Mouse (Mus musculus) embryonic fibroblast, embryonic 13.5 days (primary cell): Measurements from ENCODE around the gene Mmaa. TPM values are rescaled to one million over a fixed set of nuclear protein-coding genes. Genes with fewer than 3 reads are reported as not detected.

Experiments used
- H3K27ac ChIP-seq: 2 replicates; pipeline ENCODE4 v1.5.1; 2012; ENCODE audit warnings: low read length, control low read depth, inconsistent platforms; ENCODE audit not compliant: insufficient read depth
- H3K4me1 ChIP-seq: 2 replicates; pipeline ENCODE4 v1.6.1; 2011; ENCODE audit warnings: low read length; ENCODE audit not compliant: control insufficient read depth, insufficient read depth
- H3K4me3 ChIP-seq: 2 replicates; pipeline ENCODE4 v1.5.1; 2011; ENCODE audit warnings: mild to moderate bottlenecking, control low read depth, low read length; ENCODE audit not compliant: insufficient read depth
- CTCF ChIP-seq: IDR thresholded peaks from 2 replicates; pipeline ENCODE4 v1.5.1; 2011; ENCODE audit warnings: mild to moderate bottlenecking, control low read depth, low read length, moderate library complexity, borderline replicate concordance; ENCODE audit not compliant: insufficient read depth
- POLR2A ChIP-seq: IDR thresholded peaks from 2 replicates; pipeline ENCODE4 v1.6.1; 2011; ENCODE audit warnings: low read depth, mild to moderate bottlenecking, control low read depth, low read length, moderate library complexity
- polyA plus RNA-seq: library from polyadenylated mRNA; stranded (reverse); fragments of >200 nt; gene quantifications from 2 replicates; pipeline ENCODE4 v1.2.4, GENCODE M21; 2011; ENCODE audit warnings: low read depth; ENCODE audit not compliant: missing spikeins, insufficient read length

Gene Mmaa
- polyA plus RNA-seq, 1 experiment, result 12.0 TPM

DNA sequence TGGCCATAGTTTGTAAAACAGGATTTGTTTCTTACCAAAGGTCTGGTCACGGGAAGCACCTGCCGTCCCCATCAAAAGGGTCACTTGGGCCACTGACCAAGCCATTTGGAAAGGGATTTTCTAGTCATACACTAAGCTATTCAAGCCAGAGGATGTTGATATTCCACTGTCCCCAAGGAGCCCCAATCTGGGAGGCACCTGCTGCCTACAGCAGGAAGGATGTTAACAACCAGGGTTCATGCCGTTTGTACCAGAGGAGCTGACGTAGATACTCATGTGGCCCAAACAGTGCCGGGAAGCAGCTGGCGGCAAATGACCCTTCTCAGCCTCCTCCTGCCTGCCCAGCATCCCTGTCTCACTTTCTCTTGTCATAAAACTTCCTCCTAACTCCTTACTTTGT, 30.8 kb upstream of the Mmaa start:
- no peak overlapping the region for H3K4me3 ChIP-seq
- no peak overlapping the region for H3K27ac ChIP-seq
- no peak for TF ChIP-seq POLR2A
- no peak for TF ChIP-seq CTCF
- H3K4me1 ChIP-seq, result no peaks in the 10 kb centered on the region; the same call in 1 of the 2 replicates

DNA sequence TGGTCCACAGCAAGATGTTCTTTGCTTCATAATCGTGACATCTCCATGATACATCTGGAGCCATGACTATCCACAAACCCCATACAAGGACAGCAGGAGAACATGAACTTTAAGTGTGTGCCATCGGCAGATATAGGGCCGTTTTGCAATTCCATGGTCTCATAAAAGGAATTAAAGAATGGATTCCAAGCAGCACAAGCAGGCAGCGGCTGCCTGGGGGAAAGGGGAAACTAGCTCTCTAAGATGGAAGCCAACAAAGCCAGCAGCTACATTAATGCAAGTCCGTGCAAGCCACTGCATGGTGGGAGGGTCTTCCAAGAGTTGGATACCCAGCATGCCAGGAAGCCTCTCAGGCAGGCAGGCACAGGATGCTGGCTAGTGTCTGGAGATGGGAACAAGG, 30.2 kb upstream of the Mmaa start:
- Histone ChIP-seq H3K4me3 (no peak overlapping the region), H3K4me1 (no peaks in the 10 kb centered on the region; the same call in 1 of the 2 replicates), H3K27ac (no peak overlapping the region)
- no peak for TF ChIP-seq CTCF
- no peak for TF ChIP-seq POLR2A

DNA sequence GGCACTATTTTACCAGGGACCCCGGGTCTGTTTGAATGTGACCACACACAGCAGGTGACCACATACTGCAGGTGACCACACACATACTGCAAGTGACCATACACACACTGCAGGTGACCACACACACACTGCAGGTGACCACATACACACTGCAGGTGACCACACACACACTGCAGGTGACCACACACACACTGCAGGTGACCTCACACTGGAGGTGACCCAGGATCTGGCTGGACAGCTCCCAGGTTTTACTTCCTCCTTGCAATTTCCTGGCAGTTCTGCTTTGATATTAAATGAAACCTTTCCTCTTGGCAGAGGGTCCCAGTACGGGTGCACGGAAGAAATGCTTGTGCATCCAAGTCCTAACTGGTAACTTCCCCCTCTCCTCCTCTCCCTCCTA, 29.3 kb upstream of the Mmaa start:
- TF ChIP-seq POLR2A (no peak), CTCF (no peak)
- H3K4me3 ChIP-seq, result no peak overlapping the region
- no peaks in the 10 kb centered on the region; the same call in 1 of the 2 replicates for H3K4me1 ChIP-seq
- H3K27ac ChIP-seq, result no peak overlapping the region

GRCm38 (mm10) chr8:79323121-79323520, 28.4 kb upstream of the Mmaa start:
- TF ChIP-seq POLR2A (no peak), CTCF (no peak)
- Histone ChIP-seq H3K4me3 (no peak overlapping the region), H3K27ac (no peak overlapping the region), H3K4me1 (no peaks in the 10 kb centered on the region; the same call in 1 of the 2 replicates)

GRCm38 (mm10) chr8:79310801-79311200, 16.1 kb upstream of the Mmaa start:
- TF ChIP-seq CTCF (no peak), POLR2A (no peak)
- Histone ChIP-seq H3K4me1 (no peaks in the 10 kb centered on the region), H3K4me3 (no peak overlapping the region), H3K27ac (no peak overlapping the region)

- Histone ChIP-seq H3K4me1 (no peaks in the 10 kb centered on the region), H3K27ac (no peak overlapping the region), H3K4me3 (no peak overlapping the region)
- no peak for TF ChIP-seq POLR2A
- no peak for TF ChIP-seq CTCF
Measured at GRCm38 (mm10) chr8:79305941-79306340, 11.2 kb upstream of the Mmaa start.

- H3K4me1 ChIP-seq, result no peaks in the 10 kb centered on the region
- no peak overlapping the region for H3K27ac ChIP-seq
- TF ChIP-seq POLR2A (no peak), CTCF (no peak)
- H3K4me3 ChIP-seq, result no peak overlapping the region
Measured at GRCm38 (mm10) chr8:79301548-79301947, 6.8 kb upstream of the Mmaa start.

DNA sequence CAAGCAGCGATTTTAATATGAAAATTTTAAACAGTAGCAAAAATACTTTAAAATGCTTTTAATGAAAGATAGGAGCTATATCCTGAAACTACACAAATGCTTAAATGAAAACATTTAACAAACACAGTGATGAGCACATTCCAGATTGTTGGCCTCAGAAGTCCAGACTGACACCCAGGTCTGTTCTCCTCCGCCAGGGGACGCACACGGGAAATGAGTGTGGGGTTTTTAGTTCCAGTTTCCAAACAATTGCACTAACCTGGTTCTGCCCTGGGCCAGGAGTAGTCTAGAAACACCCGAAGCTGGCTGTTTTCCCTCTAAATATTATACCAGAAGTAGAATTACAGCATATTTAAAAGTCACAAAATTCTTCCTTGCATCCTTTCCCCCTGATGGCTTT, 5.0 kb upstream of the Mmaa start:
- H3K4me3 ChIP-seq, result no peak overlapping the region
- no peak for TF ChIP-seq CTCF
- TF ChIP-seq POLR2A, result no peak
- no peaks in the 10 kb centered on the region for H3K4me1 ChIP-seq
- no peak overlapping the region for H3K27ac ChIP-seq

- no peak overlapping the region for H3K4me3 ChIP-seq
- H3K27ac ChIP-seq, result no peak overlapping the region
- peaks cover 2% of the 10 kb centered on the region; the same call in 1 of the 2 replicates for H3K4me1 ChIP-seq
- TF ChIP-seq CTCF (peak; percentile 93), POLR2A (no peak)
Measured at GRCm38 (mm10) chr8:79297763-79298162, 3.0 kb upstream of the Mmaa start.

DNA sequence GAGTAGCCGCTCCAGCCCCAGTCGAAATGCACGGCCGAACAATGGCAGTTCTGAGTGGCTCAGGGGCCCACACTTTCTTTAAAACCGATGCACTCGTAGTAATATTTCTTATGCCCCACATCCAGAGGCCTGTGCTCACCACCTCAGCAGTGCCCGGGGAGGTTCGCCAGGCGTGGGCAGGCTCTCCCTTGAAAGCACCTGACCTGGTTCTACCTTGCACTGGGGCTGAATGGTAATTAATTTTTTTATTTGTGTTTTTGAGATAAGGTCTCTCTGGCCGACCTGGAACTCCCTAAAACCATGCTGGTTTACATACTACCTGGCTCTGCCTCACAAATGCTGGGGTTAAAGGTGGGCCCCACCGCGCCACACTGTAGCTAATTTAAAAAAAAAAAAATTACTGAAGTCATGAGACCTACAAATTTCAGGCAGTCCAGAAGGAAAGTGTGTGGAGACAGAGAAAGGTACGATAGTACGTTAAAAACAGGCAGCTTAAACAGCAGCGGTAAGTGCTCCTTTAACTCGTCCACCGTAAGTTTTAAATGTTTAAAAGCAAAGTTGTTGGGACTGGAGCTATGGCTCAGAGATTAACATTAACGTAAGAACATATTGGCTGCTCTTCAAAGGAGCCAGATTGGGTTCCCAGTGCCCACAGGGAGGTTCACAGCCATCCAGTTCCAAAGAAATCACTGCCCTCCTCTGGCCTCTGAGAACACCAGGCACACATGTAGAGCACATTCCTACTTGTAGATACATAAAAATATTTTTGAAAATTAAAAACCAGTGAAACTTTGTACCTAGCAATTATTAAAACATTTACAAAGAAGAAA, 754 bp upstream of the Mmaa start:
- Histone ChIP-seq H3K4me3 (peak overlapping the region; percentile 58), H3K27ac (peak overlapping the region; percentile 65), H3K4me1 (peaks cover 2% of the 10 kb centered on the region; the same call in 1 of the 2 replicates)
- TF ChIP-seq CTCF (no peak), POLR2A (peak; percentile 40; the same call in 1 of the 2 replicates)

GRCm38 (mm10) chr8:79293841-79294240, 896 bp downstream of the Mmaa start:
- TF ChIP-seq POLR2A, result no peak
- no peak for TF ChIP-seq CTCF
- Histone ChIP-seq H3K4me1 (peaks cover 2% of the 10 kb centered on the region; the same call in 1 of the 2 replicates), H3K27ac (peak overlapping the region; percentile 63), H3K4me3 (0 out of 2 replicates have a peak overlapping the region, but pooled peaks have one; percentile 4)
